Mouse (Mus musculus): ENCODE measurements around the gene Mgp.

DNA sequence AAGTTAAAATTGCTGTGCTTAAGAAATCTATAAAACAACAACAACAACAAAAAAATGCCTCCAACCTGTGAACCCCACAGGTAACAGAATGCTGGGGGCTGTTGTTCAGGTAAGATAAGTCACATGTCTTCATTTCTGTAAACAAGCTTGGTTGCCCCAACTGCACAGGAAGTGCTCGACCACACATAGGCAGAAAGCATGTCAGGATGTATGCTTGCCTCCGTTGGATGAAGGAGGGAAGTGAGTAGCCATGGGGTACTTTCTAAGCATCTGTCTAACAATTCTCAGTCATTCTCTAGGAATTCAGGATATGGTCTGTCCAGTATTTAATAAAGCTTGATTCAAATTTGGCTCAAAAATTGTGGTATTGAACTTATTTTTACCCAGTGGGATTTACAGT, 23.3 kb upstream of the Mgp start:
- TF ChIP-seq ZC3H11A (IDR thresholded peaks at IDR 0.05; ENCODE audit: borderline replicate concordance, low read depth, low read length) = no peak
- TF ChIP-seq MAFK (IDR thresholded peaks at IDR 0.05; ENCODE audit: insufficient read depth, low read depth, low read length) = no peak
- TF ChIP-seq ZNF384 (IDR thresholded peaks at IDR 0.05; ENCODE audit: low read depth, low read length) = no peak
